Mouse (Mus musculus) liver, postnatal 0 days (tissue): ENCODE results near the gene Olfr12. TPM values are rescaled to one million over a fixed set of nuclear protein-coding genes. Genes with fewer than 3 reads are reported as not detected.
A peak's percentile ranks its signal among the peaks of the same experiment; 100 is the strongest.

Source experiments
- ATAC-seq: fragments of 200-750 bp; cut with Nextera tagmentation; 2 replicates; pipeline ENCODE4 v1.8.0; 2017; ENCODE audit warnings: mild to moderate bottlenecking, moderate library complexity
- DNase-seq: peaks from one replicate; pipeline ENCODE4 v3.0.0-alpha.2; 2016
- H3K27ac ChIP-seq: fragments of 300-500 bp; sonication (generic); 2 replicates; pipeline ENCODE4 v1.5.1; 2014; ENCODE audit warnings: antibody characterized with exemption, moderate library complexity, mild to moderate bottlenecking, low read depth
- H3K27me3 ChIP-seq: fragments of 300-500 bp; sonication (generic); 2 replicates; pipeline ENCODE4 v1.6.1; 2014; ENCODE audit warnings: low read length, control low read depth, mixed read lengths; ENCODE audit not compliant: insufficient read depth
- H3K36me3 ChIP-seq: fragments of 300-500 bp; sonication (generic); replicated peaks from 2 replicates; pipeline ENCODE4 v1.6.1; 2014; ENCODE audit warnings: mild to moderate bottlenecking, control low read depth, low read length, moderate library complexity, mixed read lengths; ENCODE audit not compliant: insufficient read depth
- H3K4me1 ChIP-seq: fragments of 300-500 bp; sonication (generic); 2 replicates; pipeline ENCODE4 v1.6.1; 2014; ENCODE audit warnings: antibody characterized with exemption, mild to moderate bottlenecking, control low read depth; ENCODE audit not compliant: insufficient read depth
- H3K4me2 ChIP-seq: fragments of 300-500 bp; sonication (generic); 2 replicates; pipeline ENCODE4 v1.6.1; 2014; ENCODE audit warnings: low read depth, mild to moderate bottlenecking, low read length, moderate library complexity, mixed read lengths
- H3K4me3 ChIP-seq: fragments of 300-500 bp; sonication (generic); 2 replicates; pipeline ENCODE4 v1.5.1; 2014; ENCODE audit warnings: low read depth, low read length
- H3K9ac ChIP-seq: fragments of 300-500 bp; sonication (generic); replicated peaks from 2 replicates; pipeline ENCODE4 v1.6.1; 2014; ENCODE audit warnings: mild to moderate bottlenecking, moderate library complexity
- H3K9me3 ChIP-seq: fragments of 300-500 bp; sonication (generic); 2 replicates; pipeline ENCODE4 v1.6.1; 2016; ENCODE audit warnings: mild to moderate bottlenecking, control low read depth, low read length, mixed read lengths
- CTCF ChIP-seq: sonication (generic); IDR thresholded peaks from 2 replicates; pipeline ENCODE4 v1.5.1; 2016; ENCODE audit warnings: antibody characterized with exemption, low read depth
- EP300 ChIP-seq: IDR thresholded peaks from 2 replicates; pipeline ENCODE4 v1.6.1; 2016; ENCODE audit warnings: antibody characterized with exemption, low read depth, mild to moderate bottlenecking
- WGBS: fragments of 180-500 bp; shearing (Covaris S2); extraction: QIAGEN DNeasy Blood & Tissue Kit; methylation state at CpG from one replicate; pipeline ENCODE4 v1.1.7; 2014; ENCODE audit not compliant: insufficient replicate concordance; 5-methylcytosine and 5-hydroxymethylcytosine counted together
- polyA plus RNA-seq: library from polyadenylated mRNA; unstranded; fragments of >200 nt; fragmentation: Nextera tagmentation; extraction: Ambion mirVana; gene quantifications from 2 replicates; pipeline ENCODE4 v1.2.1, GENCODE M21; 2015

The Olfr12 gene
- polyA plus RNA-seq, 1 experiment from 2014 or later, result not detected

DNA sequence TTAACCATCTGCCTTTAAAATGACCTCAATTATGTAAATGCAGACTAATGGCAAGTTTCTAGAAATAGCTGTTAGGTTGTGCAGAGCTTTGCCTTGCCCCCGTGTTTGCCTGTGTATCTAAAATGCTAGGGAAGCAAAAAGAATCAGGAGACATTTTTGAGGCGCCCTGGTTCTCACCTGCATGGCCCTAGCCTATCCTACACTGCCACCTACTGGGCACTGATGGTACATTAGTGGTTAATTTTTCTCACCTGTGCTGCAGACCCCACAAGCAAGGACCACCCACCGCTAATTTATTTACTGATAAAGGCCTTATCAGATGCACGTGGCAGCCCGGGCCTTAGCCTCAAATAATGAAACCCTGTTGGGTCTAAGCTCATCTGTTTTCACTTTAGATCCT lies 6.6 kb upstream of the Olfr12 start:
- Histone ChIP-seq H3K27ac (no peak overlapping the region), H3K4me2 (no peak overlapping the region), H3K9me3 (no peaks in the 10 kb centered on the region), H3K27me3 (no peaks in the 10 kb centered on the region), H3K4me1 (no peaks in the 10 kb centered on the region), H3K4me3 (no peak overlapping the region), H3K36me3 (no peaks in the 10 kb centered on the region), H3K9ac (no peak overlapping the region)
- 4% methylated on average over 5 of the region's 5 CpGs for WGBS
- DNase-seq (peak; percentile 58), ATAC-seq (no peak)
- TF ChIP-seq EP300 (no peak), CTCF (peak; percentile 86)

DNA sequence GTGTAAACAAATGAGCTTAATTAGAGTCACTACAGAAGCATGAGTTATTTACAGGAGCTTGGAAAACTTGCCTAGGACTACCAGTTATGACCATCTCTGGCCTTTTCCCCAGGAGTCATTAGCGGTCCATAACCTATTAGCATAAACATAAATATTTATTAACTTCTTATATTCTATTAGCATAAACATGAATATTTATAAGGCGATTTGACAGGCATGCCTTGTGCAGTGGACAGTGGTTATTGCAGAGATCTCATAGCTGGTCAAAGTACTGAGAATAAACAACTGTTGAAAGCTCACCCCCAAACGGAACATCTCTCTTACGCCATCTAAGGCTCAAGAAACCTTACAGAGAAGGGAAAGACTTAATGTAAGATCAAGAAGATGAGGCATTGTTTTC lies 4.4 kb upstream of the Olfr12 start:
- Histone ChIP-seq H3K9me3 (no peaks in the 10 kb centered on the region), H3K4me3 (no peak overlapping the region), H3K36me3 (no peaks in the 10 kb centered on the region), H3K27me3 (no peaks in the 10 kb centered on the region), H3K4me2 (no peak overlapping the region), H3K9ac (no peak overlapping the region), H3K27ac (no peak overlapping the region), H3K4me1 (no peaks in the 10 kb centered on the region)
- 49% methylated on average over 4 of the region's 4 CpGs for WGBS
- TF ChIP-seq CTCF (no peak), EP300 (no peak)
- ATAC-seq, result no peak
- DNase-seq, result no peak

DNA sequence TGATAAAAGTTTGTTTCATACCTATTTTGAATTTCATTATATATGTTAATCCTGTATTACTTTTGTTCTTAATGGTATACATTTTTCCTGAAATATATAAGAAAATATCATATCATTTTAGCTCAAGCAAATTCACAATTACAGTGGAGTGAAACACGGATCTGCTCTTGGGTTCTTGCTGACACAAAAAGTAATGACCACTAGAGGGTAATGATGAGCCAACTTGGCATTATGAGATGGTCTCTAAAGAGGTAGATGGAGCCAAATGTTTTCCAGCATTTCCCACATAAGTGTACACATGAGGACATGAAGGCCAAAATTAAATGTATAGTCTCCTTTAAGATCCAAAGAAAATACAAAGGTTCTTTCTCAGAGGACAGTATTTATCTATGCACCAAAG lies 3.1 kb upstream of the Olfr12 start:
- DNase-seq (no peak), ATAC-seq (no peak)
- Histone ChIP-seq H3K4me1 (no peaks in the 10 kb centered on the region), H3K27ac (no peak overlapping the region), H3K36me3 (no peaks in the 10 kb centered on the region), H3K4me2 (no peak overlapping the region), H3K9ac (no peak overlapping the region), H3K9me3 (no peaks in the 10 kb centered on the region), H3K4me3 (no peak overlapping the region), H3K27me3 (no peaks in the 10 kb centered on the region)
- TF ChIP-seq CTCF, result peak; percentile 54
- no peak for TF ChIP-seq EP300
- 2% methylated on average over 1 of the region's 1 CpGs for WGBS

DNA sequence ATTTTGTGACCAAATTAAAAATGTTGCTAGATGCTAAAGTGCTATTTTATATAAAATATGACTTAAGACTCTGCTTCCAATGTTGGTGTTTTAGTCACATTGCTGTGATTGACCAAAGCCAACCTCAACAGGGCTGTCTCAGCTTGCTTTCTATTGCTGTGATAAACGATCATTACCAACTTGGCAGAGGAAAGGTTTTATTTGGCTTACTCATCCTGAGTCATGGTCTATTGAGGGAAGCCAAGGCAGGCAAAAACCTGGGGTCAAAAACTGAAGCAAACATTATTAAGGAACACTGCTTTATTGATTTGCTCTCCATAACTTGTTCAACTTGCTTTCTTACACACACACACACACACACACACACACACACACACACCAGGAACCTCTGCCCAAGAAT lies 1.5 kb upstream of the Olfr12 start:
- Histone ChIP-seq H3K36me3 (no peaks in the 10 kb centered on the region), H3K4me3 (no peak overlapping the region), H3K4me2 (no peak overlapping the region), H3K9me3 (no peaks in the 10 kb centered on the region), H3K27me3 (no peaks in the 10 kb centered on the region), H3K9ac (no peak overlapping the region), H3K4me1 (no peaks in the 10 kb centered on the region), H3K27ac (no peak overlapping the region)
- DNase-seq, result no peak
- ATAC-seq, result no peak
- 43% methylated on average over 1 of the region's 1 CpGs for WGBS
- TF ChIP-seq EP300 (no peak), CTCF (no peak)

DNA sequence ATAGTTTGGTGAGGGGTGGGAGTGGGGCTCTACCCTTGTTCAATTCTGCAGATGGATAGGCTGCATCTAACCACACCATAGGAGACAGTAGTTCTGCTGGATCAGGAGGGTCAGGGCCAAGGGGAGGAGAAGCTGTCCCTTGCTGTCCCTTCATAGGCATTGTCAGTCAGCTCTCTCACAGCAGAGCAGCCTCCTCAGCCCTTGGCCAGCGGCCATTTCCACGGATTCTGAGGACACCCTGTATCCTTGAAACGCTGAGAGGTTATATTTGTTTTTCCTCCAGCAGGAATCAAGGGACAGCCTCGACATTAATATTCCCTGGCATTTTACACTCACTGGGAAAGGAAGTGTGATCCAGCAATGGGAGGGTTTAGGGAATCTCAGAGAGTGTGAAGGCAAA lies 772 bp downstream of the Olfr12 start:
- Histone ChIP-seq H3K36me3 (no peaks in the 10 kb centered on the region), H3K27ac (no peak overlapping the region), H3K4me1 (no peaks in the 10 kb centered on the region), H3K9ac (no peak overlapping the region), H3K27me3 (no peaks in the 10 kb centered on the region), H3K4me3 (no peak overlapping the region), H3K9me3 (no peaks in the 10 kb centered on the region), H3K4me2 (no peak overlapping the region)
- DNase-seq (no peak), ATAC-seq (no peak)
- 48% methylated on average over 4 of the region's 4 CpGs for WGBS
- TF ChIP-seq EP300 (no peak), CTCF (no peak)

DNA sequence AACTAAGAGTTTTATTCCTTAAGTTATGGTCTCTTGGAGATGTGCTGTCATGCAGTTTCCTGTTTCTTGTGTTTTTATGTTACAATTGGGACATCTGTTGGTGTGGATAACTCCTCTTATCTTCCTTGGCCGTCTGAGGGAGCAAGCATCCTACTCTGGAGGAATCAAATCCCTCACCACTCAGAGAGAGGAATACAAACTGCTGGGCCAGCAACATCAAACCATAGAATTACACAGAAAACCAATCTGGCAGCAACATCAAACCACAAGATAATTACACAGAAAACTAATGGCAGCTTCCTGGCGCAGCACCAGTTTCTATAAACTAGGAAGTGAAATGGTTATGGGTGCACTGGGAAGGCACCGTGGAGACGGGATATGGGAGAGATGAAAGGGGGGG lies 10.6 kb downstream of the Olfr12 start:
- DNase-seq, result no peak
- no peak for TF ChIP-seq EP300
- TF ChIP-seq CTCF, result no peak
- Histone ChIP-seq H3K27ac (no peak overlapping the region), H3K4me2 (no peak overlapping the region), H3K36me3 (no peaks in the 10 kb centered on the region), H3K27me3 (0 out of 2 replicates have a peak, but pooled peaks cover 3% of the 10 kb centered on the region), H3K4me3 (no peak overlapping the region), H3K9me3 (no peaks in the 10 kb centered on the region), H3K9ac (no peak overlapping the region), H3K4me1 (no peaks in the 10 kb centered on the region)
- no peak for ATAC-seq
- WGBS, result 43% methylated on average over 4 of the region's 4 CpGs

DNA sequence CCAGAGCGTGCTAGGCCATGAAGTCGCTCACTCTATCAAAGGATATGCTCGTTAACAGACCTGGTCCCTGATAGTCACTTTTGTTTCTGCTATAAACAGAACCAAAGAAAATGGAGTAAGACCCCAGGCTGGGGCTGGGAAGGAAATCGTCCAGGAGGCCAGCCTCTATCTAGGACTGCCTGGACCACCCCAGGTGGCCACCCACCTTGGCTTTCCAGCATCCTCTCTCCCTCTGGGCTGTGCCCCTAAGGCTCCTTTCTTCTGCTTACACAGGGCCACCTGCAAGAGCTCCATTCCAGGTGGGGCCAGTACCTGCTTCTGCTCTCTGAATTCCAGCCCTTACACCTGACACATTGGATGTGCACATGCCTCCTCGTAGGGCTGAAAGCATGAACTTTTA lies 14.6 kb downstream of the Olfr12 start:
- 73% methylated on average over 5 of the region's 5 CpGs for WGBS
- Histone ChIP-seq H3K9ac (no peak overlapping the region), H3K27me3 (no peaks in the 10 kb centered on the region), H3K4me3 (no peak overlapping the region), H3K9me3 (no peaks in the 10 kb centered on the region), H3K4me1 (no peaks in the 10 kb centered on the region), H3K27ac (no peak overlapping the region), H3K4me2 (no peak overlapping the region), H3K36me3 (peaks cover 9% of the 10 kb centered on the region; the same call in 1 of the 2 replicates)
- ATAC-seq (no peak), DNase-seq (peak; percentile 6)
- TF ChIP-seq EP300 (no peak), CTCF (no peak)
